Mouse (Mus musculus) bone marrow macrophage, adult 2 months (primary cell): ENCODE measurements around the gene Snrk.

Experiments
- CTCF ChIP-seq: IDR thresholded peaks from 2 replicates; pipeline ENCODE4 v1.5.1; 2012; ENCODE audit warnings: low read depth, mild to moderate bottlenecking, low read length, moderate library complexity
- POLR2A ChIP-seq: IDR thresholded peaks from 2 replicates; pipeline ENCODE4 v1.6.1; 2012; ENCODE audit warnings: mild to moderate bottlenecking, low read depth, low read length, borderline replicate concordance

- TF ChIP-seq POLR2A (no peak), CTCF (no peak)
Observed at GRCm38 (mm10) chr9:122100584-122101127, 16.4 kb upstream of the Snrk start.
